Mouse (Mus musculus) lung, adult 2 months (tissue): ENCODE results near the gene H2al1i. TPM values are rescaled to one million over a fixed set of nuclear protein-coding genes. Genes with fewer than 3 reads are reported as not detected.

Experiments used
- DNase-seq: peaks from one replicate; pipeline ENCODE4 v3.0.0; 2022
- H3K4me1 ChIP-seq: fragments of 200-500 bp; 2 replicates; pipeline ENCODE4 v1.6.1; 2011; ENCODE audit warnings: low read length; ENCODE audit not compliant: control insufficient read depth, insufficient read depth
- H3K4me3 ChIP-seq: fragments of 200-500 bp; replicated peaks from 2 replicates; pipeline ENCODE3; 2011; ENCODE audit warnings: low read depth, mild to moderate bottlenecking, control low read depth, low read length; ENCODE audit errors: extremely low read depth
- CTCF ChIP-seq: fragments of 200-500 bp; IDR thresholded peaks from 2 replicates; pipeline ENCODE4 v1.5.1; 2011; ENCODE audit warnings: mild to moderate bottlenecking, low read length, control low read depth; ENCODE audit not compliant: insufficient read depth
- POLR2A ChIP-seq: fragments of 200-500 bp; IDR thresholded peaks from 2 replicates; pipeline ENCODE4 v1.6.1; 2011; ENCODE audit warnings: low read depth, mild to moderate bottlenecking, control low read depth, low read length, borderline replicate concordance; ENCODE audit errors: extremely low read depth
- WGBS: fragments of 180-500 bp; shearing (Covaris S2); methylation state at CpG from one replicate; pipeline ENCODE4 v1.1.7; 2018; 5-methylcytosine and 5-hydroxymethylcytosine counted together
- polyA plus RNA-seq: library from polyadenylated mRNA; depleted of rRNA; stranded (reverse); fragments of >200 nt; gene quantifications from 2 replicates; pipeline ENCODE4 v1.2.3, GENCODE M21; 2012; rRNA removed

Gene H2al1i
- polyA plus RNA-seq, 1 experiment, result not detected

DNA sequence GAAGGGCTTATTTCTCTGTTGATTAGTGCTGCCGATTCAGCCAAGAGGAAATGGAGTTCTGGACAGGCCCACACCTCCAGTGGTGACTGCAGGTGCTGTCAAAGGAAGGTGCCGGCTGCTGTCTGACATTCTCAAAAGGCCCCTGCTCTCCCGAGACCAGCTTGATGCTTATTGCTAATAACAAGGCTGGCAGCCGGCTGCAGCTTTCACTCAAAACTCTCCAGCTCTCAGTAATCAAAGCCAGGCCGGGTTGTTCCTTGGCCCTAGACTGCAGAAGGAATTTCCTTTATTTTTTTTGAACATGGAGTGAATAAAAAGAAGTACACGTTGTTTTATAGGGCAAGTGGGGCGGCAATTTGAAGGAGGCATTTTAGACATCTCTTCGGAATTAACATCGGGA is 21.3 kb downstream of the H2al1i start:
- no peak for TF ChIP-seq POLR2A
- no peak for TF ChIP-seq CTCF
- WGBS, result 66% methylated on average over 9 of the region's 9 CpGs
- no peak overlapping the region for H3K4me3 ChIP-seq
- H3K4me1 ChIP-seq, result no peaks in the 10 kb centered on the region
- DNase-seq, result no peak

DNA sequence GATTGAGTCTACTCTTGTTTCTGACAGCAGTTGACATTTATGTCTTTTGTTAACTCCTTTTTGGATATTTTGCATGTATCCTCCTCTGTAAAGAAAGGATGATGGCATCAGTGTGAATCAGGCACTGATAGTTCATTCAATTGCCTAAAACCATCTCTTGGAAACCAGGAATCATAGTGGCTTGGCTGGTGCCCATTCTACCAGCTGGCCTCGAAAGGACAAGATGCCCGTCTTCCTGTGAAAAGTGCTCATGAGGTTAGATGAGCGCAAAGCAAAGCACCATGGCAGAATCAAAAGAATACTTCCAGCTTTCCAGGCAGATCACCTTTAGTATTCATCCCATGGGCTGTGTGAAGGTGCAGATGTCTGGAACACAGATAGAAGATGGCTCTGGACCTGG is 22.3 kb downstream of the H2al1i start:
- no peaks in the 10 kb centered on the region for H3K4me1 ChIP-seq
- DNase-seq, result no peak
- TF ChIP-seq POLR2A (no peak), CTCF (no peak)
- H3K4me3 ChIP-seq, result no peak overlapping the region
- WGBS, result 87% methylated on average over 3 of the region's 3 CpGs

DNA sequence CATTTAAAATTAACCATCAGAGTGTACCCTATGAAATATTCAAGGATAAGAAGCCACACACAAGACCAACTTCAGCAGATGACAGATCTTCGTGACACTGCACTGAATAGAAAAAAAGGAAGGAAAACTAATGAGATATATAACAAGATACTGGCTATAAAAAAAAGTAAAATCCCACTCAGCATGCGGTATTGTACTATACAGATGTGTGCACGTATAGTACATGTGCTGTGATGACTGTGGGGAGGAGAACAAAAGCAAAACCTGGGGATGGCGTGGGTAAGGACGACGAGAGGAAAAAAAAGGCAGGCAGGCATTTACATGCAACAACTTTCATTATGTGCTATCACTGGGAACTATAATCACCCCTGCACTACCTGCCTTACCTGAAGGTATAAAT is 36.4 kb downstream of the H2al1i start:
- no peak for TF ChIP-seq POLR2A
- 72% methylated on average over 6 of the region's 6 CpGs for WGBS
- DNase-seq, result no peak
- Histone ChIP-seq H3K4me3 (no peak overlapping the region), H3K4me1 (no peaks in the 10 kb centered on the region)

DNA sequence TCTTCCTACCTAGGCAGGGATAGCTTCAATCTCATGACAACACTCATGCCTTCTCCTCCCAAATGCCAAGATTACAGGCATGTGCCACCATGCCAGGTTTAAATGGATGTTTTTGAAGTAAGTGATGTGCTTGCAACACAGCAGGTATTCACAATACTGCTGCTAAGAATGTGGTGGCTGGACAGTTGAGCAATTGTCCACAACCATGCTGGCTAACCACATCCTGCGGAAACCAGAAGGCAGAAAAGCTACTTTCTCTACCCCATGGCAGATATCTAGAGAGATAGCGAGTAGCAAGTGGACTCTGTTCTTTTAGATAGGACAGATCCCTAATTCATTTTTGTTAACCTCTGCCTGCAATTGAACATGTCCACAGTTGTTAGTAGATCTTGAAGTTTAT is 36.8 kb downstream of the H2al1i start:
- DNase-seq, result no peak
- TF ChIP-seq CTCF, result no peak
- TF ChIP-seq POLR2A, result no peak
- no peak overlapping the region for H3K4me3 ChIP-seq
- WGBS, result 80% methylated on average over 2 of the region's 2 CpGs
- H3K4me1 ChIP-seq, result no peaks in the 10 kb centered on the region

DNA sequence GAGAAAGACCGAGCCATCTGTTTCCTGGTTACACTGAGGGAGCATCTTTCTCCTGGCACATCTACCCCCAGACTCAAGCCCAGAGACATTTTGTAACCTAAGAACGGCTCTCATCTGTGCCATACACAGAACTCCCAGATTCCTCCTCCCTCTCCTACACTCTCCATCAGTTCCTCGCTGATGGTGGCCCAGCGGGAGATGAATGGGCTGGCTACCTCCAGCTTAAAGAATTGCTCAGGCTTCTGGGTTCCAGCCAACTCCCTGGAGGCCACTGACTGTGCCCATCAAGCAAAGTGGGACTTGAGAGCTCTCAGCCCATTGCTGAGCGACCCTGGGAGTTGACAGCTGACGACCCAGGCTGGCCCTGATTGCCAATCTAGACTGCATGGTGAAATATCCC is 39.4 kb downstream of the H2al1i start:
- TF ChIP-seq POLR2A (no peak), CTCF (no peak)
- Histone ChIP-seq H3K4me3 (no peak overlapping the region), H3K4me1 (no peaks in the 10 kb centered on the region)
- WGBS, result 67% methylated on average over 6 of the region's 6 CpGs
- DNase-seq, result no peak

DNA sequence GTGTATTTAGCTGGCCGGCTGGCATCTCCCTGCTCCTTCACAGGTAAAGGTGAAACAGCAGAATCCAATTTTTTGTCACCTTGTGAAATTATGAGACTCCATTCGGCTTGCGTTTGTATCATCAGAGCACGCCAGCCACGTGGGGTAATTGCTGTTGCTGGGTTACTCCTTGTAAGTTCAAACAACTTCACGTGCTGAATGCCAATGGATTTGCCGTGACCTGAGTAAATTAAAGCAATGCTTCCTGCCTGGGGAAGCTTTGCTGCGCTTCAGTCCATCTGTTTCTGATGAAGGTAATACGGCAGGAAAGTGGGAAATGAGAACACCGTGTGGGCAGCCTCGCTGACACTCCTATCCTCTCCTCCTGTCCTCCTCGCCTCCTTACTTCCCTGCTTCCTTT is 40.7 kb downstream of the H2al1i start:
- 70% methylated on average over 12 of the region's 12 CpGs for WGBS
- H3K4me1 ChIP-seq, result no peaks in the 10 kb centered on the region
- TF ChIP-seq POLR2A, result no peak
- TF ChIP-seq CTCF, result no peak
- no peak for DNase-seq
- no peak overlapping the region for H3K4me3 ChIP-seq

Other genes with a start within 250 kb of the H2al1i start
- gene H2al1a, start 25.4 kb upstream of the H2al1i start, polyA plus RNA-seq, result not detected in 2 replicates
- gene H2al1b, start 22.2 kb upstream of the H2al1i start, polyA plus RNA-seq, result not detected in 2 replicates
- not detected in 2 replicates for gene H2al1c, start 19.0 kb upstream of the H2al1i start, polyA plus RNA-seq
- gene H2al1d, start 15.8 kb upstream of the H2al1i start, polyA plus RNA-seq, result not detected in 2 replicates
- not detected in 2 replicates for gene H2al1e, start 12.7 kb upstream of the H2al1i start, polyA plus RNA-seq
- gene H2al1f, start 9.5 kb upstream of the H2al1i start, polyA plus RNA-seq, result not detected in 2 replicates
- gene H2al1g, start 6.4 kb upstream of the H2al1i start, polyA plus RNA-seq, result not detected in 2 replicates
- gene H2al1h, start 3.2 kb upstream of the H2al1i start, polyA plus RNA-seq, result not detected in 2 replicates
- gene H2al1j, start 3.2 kb downstream of the H2al1i start, polyA plus RNA-seq, result not detected in 2 replicates